Mouse (Mus musculus): ENCODE measurements at regions not wholly inside any gene's neighbourhood (a gene's known extent, or its start where the extent isn't known, plus 50 kb on each side); places are given as distances from the start of the nearest gene placed in this dataset.
A peak's percentile ranks its signal among the peaks of the same experiment; 100 is the strongest.

GRCm38 (mm10) chr8:76038526-76038925 lies 590.0 kb downstream of the Iqcm start:
- DNase-seq (ENCODE audit: low read depth, low spot score): peak; percentile 12

- peak; percentile 76 for DNase-seq (ENCODE audit: low read depth, low spot score)
Measured at GRCm38 (mm10) chr8:76052003-76052402, 603.5 kb downstream of the Iqcm start.

GRCm38 (mm10) chr8:76067721-76068120 lies 619.2 kb downstream of the Iqcm start:
- peak; percentile 74 for DNase-seq (ENCODE audit: low read depth, low spot score)

- no peak for DNase-seq (ENCODE audit: low read depth, low spot score)
Measured at GRCm38 (mm10) chr8:76072671-76073351, 624.3 kb downstream of the Iqcm start.

- no peak for DNase-seq (ENCODE audit: low read depth, low spot score)
Measured at GRCm38 (mm10) chr8:76120587-76121145, 672.2 kb downstream of the Iqcm start.

GRCm38 (mm10) chr8:76127486-76127885 lies 679.0 kb downstream of the Iqcm start:
- DNase-seq (ENCODE audit: low read depth, low spot score): peak; percentile 2

- DNase-seq (ENCODE audit: low read depth, low spot score): peak; percentile 6
Measured at GRCm38 (mm10) chr8:76137219-76137618, 688.7 kb downstream of the Iqcm start.

- no peak for DNase-seq (ENCODE audit: low read depth, low spot score)
Measured at GRCm38 (mm10) chr8:76148681-76149080, 700.2 kb downstream of the Iqcm start.

GRCm38 (mm10) chr8:76182520-76182919 lies 716.7 kb upstream of the Nr3c2 start:
- DNase-seq (ENCODE audit: low read depth, low spot score): peak; percentile 41

- DNase-seq (ENCODE audit: low read depth, low spot score): no peak
Measured at GRCm38 (mm10) chr8:76183836-76184235, 715.4 kb upstream of the Nr3c2 start.

- DNase-seq (ENCODE audit: low read depth, low spot score): peak; percentile 19
Measured at GRCm38 (mm10) chr8:76187293-76187692, 711.9 kb upstream of the Nr3c2 start.

- DNase-seq (ENCODE audit: low read depth, low spot score): no peak
Measured at GRCm38 (mm10) chr8:76211891-76212290, 687.4 kb upstream of the Nr3c2 start.

GRCm38 (mm10) chr8:76217819-76218580 lies 681.2 kb upstream of the Nr3c2 start:
- DNase-seq (ENCODE audit: low read depth, low spot score): no peak

GRCm38 (mm10) chr8:76230847-76231246 lies 668.4 kb upstream of the Nr3c2 start:
- no peak for DNase-seq (ENCODE audit: low read depth, low spot score)

GRCm38 (mm10) chr8:76249194-76249593 lies 650.0 kb upstream of the Nr3c2 start:
- DNase-seq (ENCODE audit: low read depth, low spot score): no peak

GRCm38 (mm10) chr8:76252161-76253010 lies 646.9 kb upstream of the Nr3c2 start:
- no peak for DNase-seq (ENCODE audit: low read depth, low spot score)

Data from brain, adult 2 months (tissue).